Mouse (Mus musculus) megakaryocyte, embryonic 14.5 days (primary cell): ENCODE measurements around the gene Ntm.

Source experiments
- FLI1 ChIP-seq: IDR thresholded peaks from 2 replicates; pipeline ENCODE4 v1.6.1; 2012; ENCODE audit warnings: low read length, inconsistent platforms, mixed read lengths
- GATA1 ChIP-seq: IDR thresholded peaks from 3 replicates; pipeline ENCODE4 v1.6.1; 2012; ENCODE audit warnings: mixed read lengths, low read length, inconsistent platforms, borderline replicate concordance

DNA sequence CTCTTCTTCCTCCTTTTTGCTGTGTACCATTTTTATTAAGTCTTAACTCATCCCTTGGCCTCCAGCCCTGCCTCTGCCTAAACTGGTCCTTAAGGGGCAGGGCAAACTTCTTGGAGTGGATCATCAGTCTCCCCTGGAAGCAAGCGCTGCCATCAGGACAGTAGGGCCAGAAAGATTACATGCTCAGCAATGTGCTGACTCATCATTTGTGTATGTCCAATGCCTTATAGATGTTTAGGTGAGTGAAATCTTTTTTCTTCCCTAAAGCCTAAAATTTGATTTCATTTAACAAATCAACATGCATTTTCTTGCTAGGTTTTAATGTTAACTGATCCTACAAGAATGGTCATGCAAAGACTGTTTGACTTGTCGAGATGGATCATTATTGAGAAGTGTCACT lies 536.7 kb downstream of the Ntm start:
- no peak for TF ChIP-seq FLI1
- TF ChIP-seq GATA1: no peak
